Mouse (Mus musculus): ENCODE data around the gene Cfb. TPM values are rescaled to one million over a fixed set of nuclear protein-coding genes. Genes with fewer than 3 reads are reported as not detected.
"Not testable (repeated sequence)": the region's sequence is repeated elsewhere in the genome, so short reads cannot be mapped to it uniquely, and the experiment has no call there.

The Cfb gene
- polyA plus RNA-seq (2016; fragmentation: Nextera tagmentation; extraction: Ambion mirVana): 1.1 and 2.2 TPM in 2 replicates

GRCm38 (mm10) chr17:34862416-34863081 lies at the start of gene Cfb:
Gene Cfb (minus strand): TSS chr17:34862518.
- Histone ChIP-seq H3K27me3 (replicated peaks) (peaks cover 21% of the 10 kb centered on the region; the same call in 1 of the 2 replicates), H3K9ac (no peak within 1 kb of the TSS), H3K4me1 (replicated peaks) (no peaks in the 10 kb centered on the region), H3K4me2 (no peak within 1 kb of the TSS), H3K4me3 (no peak within 1 kb of the TSS), H3K9me3 (replicated peaks) (no peaks in the 10 kb centered on the region), H3K36me3 (peaks cover 4% of the 10 kb centered on the region; the same call in 1 of the 2 replicates), H3K27ac (ENCODE audit: poor library complexity, severe bottlenecking) (no peak within 1 kb of the TSS)
- 69% methylated on average over 8 of the region's 8 CpGs for WGBS
- no peak for ATAC-seq (ENCODE audit: insufficient number of reproducible peaks, low FRiP score)

- peaks cover 3% of the 10 kb centered on the region; the same call in 1 of the 2 replicates for H3K4me1 ChIP-seq (replicated peaks)
- H3K36me3 ChIP-seq: peaks cover 71% of the 10 kb centered on the region
- H3K27ac ChIP-seq (ENCODE audit: poor library complexity, severe bottlenecking): no peak overlapping the region
- H3K4me2 ChIP-seq: no peak overlapping the region
- H3K9ac ChIP-seq: no peak overlapping the region
- no peaks in the 10 kb centered on the region for H3K9me3 ChIP-seq (replicated peaks)
- peak; percentile 48; the same call in 1 of the 2 replicates for ATAC-seq (ENCODE audit: insufficient number of reproducible peaks, low FRiP score)
- 54% methylated on average over 5 of the region's 5 CpGs for WGBS
- no peaks in the 10 kb centered on the region for H3K27me3 ChIP-seq (replicated peaks)
- H3K4me3 ChIP-seq: no peak overlapping the region
These were observed 49.6 kb upstream of the Cfb start for GRCm38 (mm10) chr17:34911945-34912351.

GRCm38 (mm10) chr17:34910982-34911381 lies 48.7 kb upstream of the Cfb start:
- Histone ChIP-seq H3K4me2 (no peak overlapping the region), H3K27me3 (replicated peaks) (no peaks in the 10 kb centered on the region), H3K4me3 (no peak overlapping the region), H3K4me1 (replicated peaks) (peaks cover 3% of the 10 kb centered on the region; the same call in 1 of the 2 replicates), H3K27ac (ENCODE audit: poor library complexity, severe bottlenecking) (no peak overlapping the region), H3K36me3 (peaks cover 81% of the 10 kb centered on the region), H3K9ac (no peak overlapping the region), H3K9me3 (replicated peaks) (no peaks in the 10 kb centered on the region)
- ATAC-seq (ENCODE audit: insufficient number of reproducible peaks, low FRiP score): no peak
- whole genome bisulfite sequencing: 85% methylated on average over 10 of the region's 10 CpGs

- 90% methylated on average over 9 of the region's 9 CpGs for WGBS
- no peak overlapping the region for H3K4me3 ChIP-seq
- H3K27ac ChIP-seq (ENCODE audit: poor library complexity, severe bottlenecking): no peak overlapping the region
- H3K4me2 ChIP-seq: no peak overlapping the region
- ATAC-seq (ENCODE audit: insufficient number of reproducible peaks, low FRiP score): no peak
- no peak overlapping the region for H3K9ac ChIP-seq
- no peaks in the 10 kb centered on the region for H3K27me3 ChIP-seq (replicated peaks)
- H3K4me1 ChIP-seq (replicated peaks): no peaks in the 10 kb centered on the region
- peaks cover 65% of the 10 kb centered on the region for H3K36me3 ChIP-seq
- H3K9me3 ChIP-seq (replicated peaks): no peaks in the 10 kb centered on the region
These were observed 40.6 kb upstream of the Cfb start for GRCm38 (mm10) chr17:34902895-34903294.

GRCm38 (mm10) chr17:34901948-34902347 lies 39.6 kb upstream of the Cfb start:
- not testable (repeated sequence) for H3K27ac ChIP-seq (ENCODE audit: poor library complexity, severe bottlenecking); ATAC-seq (ENCODE audit: insufficient number of reproducible peaks, low FRiP score); H3K27me3 ChIP-seq (replicated peaks); H3K9me3 ChIP-seq (replicated peaks); H3K4me2 ChIP-seq; H3K4me3 ChIP-seq; H3K4me1 ChIP-seq (replicated peaks); H3K9ac ChIP-seq
- 89% methylated on average over 9 of the region's 10 CpGs for WGBS
- H3K36me3 ChIP-seq: peaks cover 55% of the 10 kb centered on the region

GRCm38 (mm10) chr17:34900826-34901225 lies 38.5 kb upstream of the Cfb start:
- H3K9ac ChIP-seq; H3K9me3 ChIP-seq (replicated peaks); H3K4me2 ChIP-seq; H3K4me3 ChIP-seq; H3K27me3 ChIP-seq (replicated peaks); ATAC-seq (ENCODE audit: insufficient number of reproducible peaks, low FRiP score); H3K27ac ChIP-seq (ENCODE audit: poor library complexity, severe bottlenecking): not testable (repeated sequence)
- Histone ChIP-seq H3K4me1 (replicated peaks) (peaks cover 20% of the 10 kb centered on the region), H3K36me3 (peaks cover 51% of the 10 kb centered on the region)

GRCm38 (mm10) chr17:34899890-34900243 lies 37.5 kb upstream of the Cfb start:
- Histone ChIP-seq H3K27ac (ENCODE audit: poor library complexity, severe bottlenecking) (no peak overlapping the region), H3K4me3 (peak overlapping the region; percentile 90), H3K36me3 (peaks cover 44% of the 10 kb centered on the region), H3K9ac (peak overlapping the region; percentile 97), H3K4me2 (peak overlapping the region; percentile 92), H3K4me1 (replicated peaks) (peaks cover 30% of the 10 kb centered on the region), H3K9me3 (replicated peaks) (no peaks in the 10 kb centered on the region), H3K27me3 (replicated peaks) (no peaks in the 10 kb centered on the region)
- WGBS: 9% methylated on average over 5 of the region's 5 CpGs
- ATAC-seq (ENCODE audit: insufficient number of reproducible peaks, low FRiP score): no peak

- peaks cover 30% of the 10 kb centered on the region for H3K4me1 ChIP-seq (replicated peaks)
- peak overlapping the region; percentile 97 for H3K9ac ChIP-seq
- H3K4me2 ChIP-seq: peak overlapping the region; percentile 92
- H3K27ac ChIP-seq (ENCODE audit: poor library complexity, severe bottlenecking): peak overlapping the region; percentile 90
- 0 out of 2 replicates have a peak, but pooled peaks have one; percentile 0 for ATAC-seq (ENCODE audit: insufficient number of reproducible peaks, low FRiP score)
- peak overlapping the region; percentile 90 for H3K4me3 ChIP-seq
- peaks cover 38% of the 10 kb centered on the region for H3K36me3 ChIP-seq
- H3K27me3 ChIP-seq (replicated peaks): no peaks in the 10 kb centered on the region
- no peaks in the 10 kb centered on the region for H3K9me3 ChIP-seq (replicated peaks)
- under 1% methylated on average over 37 of the region's 45 CpGs for WGBS
These were observed 37.0 kb upstream of the Cfb start for GRCm38 (mm10) chr17:34899053-34899889.

- peak overlapping the region; percentile 90 for H3K27ac ChIP-seq (ENCODE audit: poor library complexity, severe bottlenecking)
- peak overlapping the region; percentile 97 for H3K9ac ChIP-seq
- no peaks in the 10 kb centered on the region for H3K9me3 ChIP-seq (replicated peaks)
- peaks cover 32% of the 10 kb centered on the region for H3K4me1 ChIP-seq (replicated peaks)
- WGBS: 0% methylated on average over 3 of the region's 47 CpGs
- peak overlapping the region; percentile 92 for H3K4me2 ChIP-seq
- 0 out of 2 replicates have a peak, but pooled peaks have one; percentile 13 for ATAC-seq (ENCODE audit: insufficient number of reproducible peaks, low FRiP score)
- H3K27me3 ChIP-seq (replicated peaks): no peaks in the 10 kb centered on the region
- peaks cover 32% of the 10 kb centered on the region for H3K36me3 ChIP-seq
- peak overlapping the region; percentile 90 for H3K4me3 ChIP-seq
These were observed 36.4 kb upstream of the Cfb start for GRCm38 (mm10) chr17:34898706-34899052.

- Histone ChIP-seq H3K27me3 (replicated peaks) (no peaks in the 10 kb centered on the region), H3K36me3 (peaks cover 27% of the 10 kb centered on the region), H3K27ac (ENCODE audit: poor library complexity, severe bottlenecking) (peak within 1 kb of the TSS; percentile 90), H3K9ac (peak within 1 kb of the TSS; percentile 97), H3K4me3 (peak within 1 kb of the TSS; percentile 90), H3K9me3 (replicated peaks) (no peaks in the 10 kb centered on the region), H3K4me1 (replicated peaks) (peaks cover 36% of the 10 kb centered on the region), H3K4me2 (peak within 1 kb of the TSS; percentile 92)
- under 1% methylated on average over 39 of the region's 44 CpGs for WGBS
- ATAC-seq (ENCODE audit: insufficient number of reproducible peaks, low FRiP score): peak; percentile 42
These were observed 35.9 kb upstream of the Cfb start, which contains the start of the genes C2 and Ehmt2 for GRCm38 (mm10) chr17:34898160-34898586. Gene C2 (minus strand): TSS chr17:34898265. Gene Ehmt2 (plus strand): TSS chr17:34898469.

Measured in heart, embryonic 12.5 days (tissue).